Mouse (Mus musculus): ENCODE data around the gene D6Ertd527e. TPM values are rescaled to one million over a fixed set of nuclear protein-coding genes. Genes with fewer than 3 reads are reported as not detected.

Gene D6Ertd527e
- total and polyA plus RNA-seq, 2 experiments from 2014 or later = 0.07 TPM; not detected in 1

- Histone ChIP-seq H3K36me3 (ENCODE audit: insufficient read depth) (no peaks in the 10 kb centered on the region), H3K4me3 (ENCODE audit: low read depth, low read length) (no peak overlapping the region), H3K27ac (ENCODE audit: low read depth, low read length) (no peak overlapping the region), H3K9ac (no peak overlapping the region), H3K4me1 (ENCODE audit: insufficient read depth) (no peaks in the 10 kb centered on the region), H3K27me3 (ENCODE audit: insufficient read depth, low read length) (no peaks in the 10 kb centered on the region), H3K9me3 (ENCODE audit: low read length) (no peaks in the 10 kb centered on the region), H3K4me2 (ENCODE audit: low read depth) (no peak overlapping the region)
- no peak for ATAC-seq
- DNase-seq = no peak
- WGBS = 61% methylated on average over 3 of the region's 3 CpGs
- no peak for TF ChIP-seq CTCF (IDR thresholded peaks at IDR 0.05; ENCODE audit: low read depth)
These were observed 29.0 kb downstream of the D6Ertd527e start for GRCm38 (mm10) chr6:87133520-87133919.

- Histone ChIP-seq H3K4me2 (ENCODE audit: low read depth) (no peak overlapping the region), H3K36me3 (ENCODE audit: insufficient read depth) (no peaks in the 10 kb centered on the region), H3K4me3 (ENCODE audit: low read depth, low read length) (no peak overlapping the region), H3K27ac (ENCODE audit: low read depth, low read length) (no peak overlapping the region), H3K9me3 (ENCODE audit: low read length) (no peaks in the 10 kb centered on the region), H3K9ac (no peak overlapping the region), H3K27me3 (ENCODE audit: insufficient read depth, low read length) (no peaks in the 10 kb centered on the region), H3K4me1 (ENCODE audit: insufficient read depth) (no peaks in the 10 kb centered on the region)
- no peak for TF ChIP-seq CTCF (IDR thresholded peaks at IDR 0.05; ENCODE audit: low read depth)
- DNase-seq (no peak), ATAC-seq (no peak)
- WGBS = 69% methylated on average over 12 of the region's 12 CpGs
These were observed 29.5 kb downstream of the D6Ertd527e start for GRCm38 (mm10) chr6:87133966-87134546.

- H3K4me3 ChIP-seq (ENCODE audit: low read depth, low read length) = no peak overlapping the region
- TF ChIP-seq CTCF (IDR thresholded peaks at IDR 0.05; ENCODE audit: low read depth) = no peak
- H3K4me2 ChIP-seq (ENCODE audit: low read depth) = no peak overlapping the region
- H3K9me3 ChIP-seq (ENCODE audit: low read length) = no peaks in the 10 kb centered on the region
- H3K36me3 ChIP-seq (ENCODE audit: insufficient read depth) = no peaks in the 10 kb centered on the region
- no peak overlapping the region for H3K9ac ChIP-seq
- H3K4me1 ChIP-seq (ENCODE audit: insufficient read depth) = no peaks in the 10 kb centered on the region
- 92% methylated on average over 5 of the region's 5 CpGs for WGBS
- ATAC-seq = no peak
- DNase-seq = no peak
- H3K27me3 ChIP-seq (ENCODE audit: insufficient read depth, low read length) = no peaks in the 10 kb centered on the region
- no peak overlapping the region for H3K27ac ChIP-seq (ENCODE audit: low read depth, low read length)
These were observed 33.9 kb downstream of the D6Ertd527e start for GRCm38 (mm10) chr6:87138479-87138878.

- peak; percentile 12 for DNase-seq
- no peak for TF ChIP-seq CTCF (IDR thresholded peaks at IDR 0.05; ENCODE audit: low read depth)
These were observed 35.4 kb downstream of the D6Ertd527e start for GRCm38 (mm10) chr6:87139796-87140553.

GRCm38 (mm10) chr6:87142239-87142638, 37.7 kb downstream of the D6Ertd527e start:
- WGBS = 85% methylated on average over 5 of the region's 5 CpGs
- no peaks in the 10 kb centered on the region for H3K9me3 ChIP-seq (ENCODE audit: low read length)
- no peaks in the 10 kb centered on the region for H3K27me3 ChIP-seq (ENCODE audit: insufficient read depth, low read length)
- ATAC-seq (no peak), DNase-seq (no peak)
- no peak overlapping the region for H3K9ac ChIP-seq
- no peaks in the 10 kb centered on the region for H3K36me3 ChIP-seq (ENCODE audit: insufficient read depth)
- H3K4me2 ChIP-seq (ENCODE audit: low read depth) = no peak overlapping the region
- no peaks in the 10 kb centered on the region for H3K4me1 ChIP-seq (ENCODE audit: insufficient read depth)
- no peak overlapping the region for H3K4me3 ChIP-seq (ENCODE audit: low read depth, low read length)
- no peak overlapping the region for H3K27ac ChIP-seq (ENCODE audit: low read depth, low read length)
- TF ChIP-seq CTCF (IDR thresholded peaks at IDR 0.05; ENCODE audit: low read depth) = no peak

More at GRCm38 (mm10) chr6:87139796-87140553, 35.4 kb downstream of the D6Ertd527e start:
- H3K27ac ChIP-seq (ENCODE audit: low read depth, low read length) = no peak overlapping the region
- ATAC-seq = no peak
- H3K27me3 ChIP-seq (ENCODE audit: insufficient read depth, low read length) = no peaks in the 10 kb centered on the region
- 59% methylated on average over 12 of the region's 12 CpGs for whole genome bisulfite sequencing
- H3K4me1 ChIP-seq (ENCODE audit: insufficient read depth) = no peaks in the 10 kb centered on the region
- no peaks in the 10 kb centered on the region for H3K36me3 ChIP-seq (ENCODE audit: insufficient read depth)
- no peak overlapping the region for H3K4me2 ChIP-seq (ENCODE audit: low read depth)
- no peak overlapping the region for H3K4me3 ChIP-seq (ENCODE audit: low read depth, low read length)
- no peaks in the 10 kb centered on the region for H3K9me3 ChIP-seq (ENCODE audit: low read length)
- H3K9ac ChIP-seq = no peak overlapping the region

- H3K27ac ChIP-seq (ENCODE audit: low read depth, low read length) = no peak overlapping the region
These were observed 39.0 kb downstream of the D6Ertd527e start for GRCm38 (mm10) chr6:87143594-87143993.

GRCm38 (mm10) chr6:87147921-87148320, 43.4 kb downstream of the D6Ertd527e start:
- no peaks in the 10 kb centered on the region for H3K4me1 ChIP-seq (ENCODE audit: insufficient read depth)
- no peak overlapping the region for H3K27ac ChIP-seq (ENCODE audit: low read depth, low read length)
- H3K9ac ChIP-seq = no peak overlapping the region
- no peaks in the 10 kb centered on the region for H3K36me3 ChIP-seq (ENCODE audit: insufficient read depth)
- no peak for TF ChIP-seq CTCF (IDR thresholded peaks at IDR 0.05; ENCODE audit: low read depth)
- 82% methylated on average over 3 of the region's 3 CpGs for WGBS
- no peaks in the 10 kb centered on the region for H3K27me3 ChIP-seq (ENCODE audit: insufficient read depth, low read length)
- ATAC-seq = no peak
- no peaks in the 10 kb centered on the region for H3K9me3 ChIP-seq (ENCODE audit: low read length)
- no peak overlapping the region for H3K4me3 ChIP-seq (ENCODE audit: low read depth, low read length)
- no peak overlapping the region for H3K4me2 ChIP-seq (ENCODE audit: low read depth)
- no peak for DNase-seq

More at GRCm38 (mm10) chr6:87143594-87143993, 39.0 kb downstream of the D6Ertd527e start:
- ATAC-seq = no peak
- no peaks in the 10 kb centered on the region for H3K36me3 ChIP-seq (ENCODE audit: insufficient read depth)
- no peak for DNase-seq
- no peak for TF ChIP-seq CTCF (IDR thresholded peaks at IDR 0.05; ENCODE audit: low read depth)
- H3K4me2 ChIP-seq (ENCODE audit: low read depth) = no peak overlapping the region
- H3K4me1 ChIP-seq (ENCODE audit: insufficient read depth) = no peaks in the 10 kb centered on the region
- H3K4me3 ChIP-seq (ENCODE audit: low read depth, low read length) = no peak overlapping the region
- H3K9ac ChIP-seq = no peak overlapping the region
- 44% methylated on average over 13 of the region's 13 CpGs for WGBS
- no peaks in the 10 kb centered on the region for H3K27me3 ChIP-seq (ENCODE audit: insufficient read depth, low read length)
- no peaks in the 10 kb centered on the region for H3K9me3 ChIP-seq (ENCODE audit: low read length)

All from forebrain, postnatal 0 days (tissue).